Mouse (Mus musculus) megakaryocyte, embryonic 14.5 days (primary cell): ENCODE measurements around the gene Mccc1. TPM values are rescaled to one million over a fixed set of nuclear protein-coding genes. Genes with fewer than 3 reads are reported as not detected.
A peak's percentile ranks its signal among the peaks of the same experiment; 100 is the strongest.

Source experiments
- H3K27me3 ChIP-seq: replicated peaks from 2 replicates; pipeline ENCODE3; 2012; ENCODE audit warnings: inconsistent platforms
- H3K36me3 ChIP-seq: replicated peaks from 2 replicates; pipeline ENCODE3; 2012; ENCODE audit warnings: low read length, inconsistent platforms, mixed read lengths
- H3K4me1 ChIP-seq: 2 replicates; pipeline ENCODE4 v1.6.1; 2012; ENCODE audit warnings: inconsistent platforms
- H3K4me3 ChIP-seq: replicated peaks from 2 replicates; pipeline ENCODE3; 2012; ENCODE audit warnings: moderate library complexity, mild to moderate bottlenecking, inconsistent platforms
- H3K9me3 ChIP-seq: 2 replicates; pipeline ENCODE4 v1.6.1; 2012; ENCODE audit warnings: inconsistent platforms
- FLI1 ChIP-seq: IDR thresholded peaks from 2 replicates; pipeline ENCODE4 v1.6.1; 2012; ENCODE audit warnings: low read length, inconsistent platforms, mixed read lengths
- GATA1 ChIP-seq: IDR thresholded peaks from 3 replicates; pipeline ENCODE4 v1.6.1; 2012; ENCODE audit warnings: mixed read lengths, low read length, inconsistent platforms, borderline replicate concordance
- polyA plus RNA-seq: library from polyadenylated mRNA; stranded (reverse); fragments of >175 nt; gene quantifications from 2 replicates; pipeline ENCODE4 v1.2.3, GENCODE M21; 2012; ENCODE audit warnings: low replicate concordance; ENCODE audit not compliant: insufficient read depth

Mccc1 gene
- polyA plus RNA-seq, 1 experiment, result 0.82 TPM

GRCm38 (mm10) chr3:35948197-35948596, 52.3 kb downstream of the Mccc1 start:
- H3K4me1 ChIP-seq, result no peaks in the 10 kb centered on the region; the same call in 1 of the 2 replicates
- peaks cover 23% of the 10 kb centered on the region for H3K36me3 ChIP-seq
- peaks cover 4% of the 10 kb centered on the region; the same call in 1 of the 2 replicates for H3K9me3 ChIP-seq
- H3K27me3 ChIP-seq, result no peaks in the 10 kb centered on the region
- no peak overlapping the region for H3K4me3 ChIP-seq
- TF ChIP-seq FLI1, result no peak
- no peak for TF ChIP-seq GATA1

- TF ChIP-seq FLI1 (no peak), GATA1 (no peak)
- Histone ChIP-seq H3K4me1 (peaks cover 51% of the 10 kb centered on the region), H3K4me3 (no peak overlapping the region), H3K9me3 (no peaks in the 10 kb centered on the region), H3K27me3 (no peaks in the 10 kb centered on the region), H3K36me3 (peaks cover 58% of the 10 kb centered on the region)
Measured at GRCm38 (mm10) chr3:35940520-35941135, 59.9 kb downstream of the Mccc1 start.

GRCm38 (mm10) chr3:35940047-35940446, 60.4 kb downstream of the Mccc1 start:
- H3K36me3 ChIP-seq, result peaks cover 64% of the 10 kb centered on the region
- TF ChIP-seq FLI1, result no peak
- H3K27me3 ChIP-seq, result no peaks in the 10 kb centered on the region
- H3K9me3 ChIP-seq, result no peaks in the 10 kb centered on the region
- H3K4me3 ChIP-seq, result peak overlapping the region; percentile 15
- peaks cover 57% of the 10 kb centered on the region for H3K4me1 ChIP-seq

DNA sequence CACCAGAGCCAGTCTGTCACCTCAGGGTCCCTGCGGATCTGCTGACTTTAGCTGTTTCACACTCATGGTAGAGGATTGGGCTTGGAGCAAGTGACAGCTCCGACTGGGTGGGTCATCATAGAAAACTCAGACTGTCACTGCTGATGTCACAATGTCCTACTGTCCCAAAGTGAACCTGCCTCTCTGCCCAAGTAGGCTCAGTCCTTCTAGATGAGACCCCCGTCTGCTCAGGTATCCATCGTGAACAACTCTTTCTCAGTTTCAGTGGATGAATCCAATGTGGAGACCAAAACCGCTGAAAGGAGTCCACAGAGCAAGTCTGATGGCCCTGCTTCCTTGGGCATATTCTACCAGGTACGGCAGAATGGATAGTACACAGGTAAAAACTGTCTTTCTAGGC, 63.1 kb downstream of the Mccc1 start, which contains the start of gene Dcun1d1:
Gene Dcun1d1, minus strand, starts transcription at position 101 of the 400 bp plus-strand sequence.
- peaks cover 62% of the 10 kb centered on the region for H3K36me3 ChIP-seq
- H3K27me3 ChIP-seq, result no peaks in the 10 kb centered on the region
- no peak within 1 kb of the TSS for H3K4me3 ChIP-seq
- TF ChIP-seq FLI1, result no peak
- TF ChIP-seq GATA1, result no peak
- H3K4me1 ChIP-seq, result peaks cover 73% of the 10 kb centered on the region
- H3K9me3 ChIP-seq, result no peaks in the 10 kb centered on the region

GRCm38 (mm10) chr3:35933405-35933777, 67.1 kb downstream of the Mccc1 start:
- peak overlapping the region; percentile 98 for H3K4me3 ChIP-seq
- H3K27me3 ChIP-seq, result no peaks in the 10 kb centered on the region
- TF ChIP-seq FLI1 (no peak), GATA1 (no peak)
- H3K9me3 ChIP-seq, result no peaks in the 10 kb centered on the region
- peaks cover 39% of the 10 kb centered on the region for H3K36me3 ChIP-seq
- peaks cover 62% of the 10 kb centered on the region for H3K4me1 ChIP-seq

- H3K27me3 ChIP-seq, result no peaks in the 10 kb centered on the region
- H3K36me3 ChIP-seq, result peaks cover 34% of the 10 kb centered on the region
Measured at GRCm38 (mm10) chr3:35932735-35933404, 67.6 kb downstream of the Mccc1 start.

DNA sequence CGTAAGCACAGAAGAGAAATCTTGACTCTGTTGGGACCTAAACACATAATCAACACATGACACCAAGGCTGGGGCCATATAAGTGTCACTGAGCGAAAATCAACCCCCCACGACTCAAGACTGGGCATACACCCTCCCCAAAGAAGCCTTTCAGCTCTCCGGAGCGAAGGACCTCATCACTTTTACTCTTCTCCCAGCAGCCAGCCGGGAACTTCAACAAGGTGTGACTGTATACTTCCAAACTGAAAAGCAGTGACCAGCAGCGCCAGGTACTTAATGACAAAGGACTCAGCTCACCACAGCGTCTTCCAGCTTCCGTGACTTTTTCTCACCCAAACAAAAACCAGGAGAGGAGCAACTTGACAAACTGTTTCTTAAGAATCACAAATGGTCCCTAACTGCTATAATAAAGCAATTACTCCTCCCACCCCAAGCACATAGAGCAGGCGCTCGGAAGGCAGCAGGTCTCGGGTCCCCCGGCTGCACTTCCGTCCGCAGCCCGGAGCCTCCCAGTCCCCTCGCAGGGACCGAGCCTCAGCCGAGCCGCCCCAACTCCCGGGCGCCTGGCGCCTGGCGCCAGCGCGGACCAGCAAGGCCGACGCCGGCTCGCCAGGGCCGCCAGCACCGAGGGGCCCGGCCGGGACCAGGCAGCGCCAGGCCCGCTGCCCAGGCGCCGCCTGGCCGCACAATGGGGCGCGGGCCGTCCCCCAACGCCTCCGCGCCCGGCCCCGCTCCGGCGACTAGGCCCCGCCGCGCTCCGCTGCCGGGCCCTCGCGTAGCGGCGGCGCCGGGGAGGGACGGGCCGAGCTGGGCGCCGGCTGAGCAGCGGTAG, 68.4 kb downstream of the Mccc1 start:
- H3K4me3 ChIP-seq, result peak overlapping the region; percentile 98
- H3K27me3 ChIP-seq, result no peaks in the 10 kb centered on the region
- no peak for TF ChIP-seq GATA1
- TF ChIP-seq FLI1, result no peak
- H3K4me1 ChIP-seq, result peaks cover 66% of the 10 kb centered on the region
- no peaks in the 10 kb centered on the region for H3K9me3 ChIP-seq
- peaks cover 28% of the 10 kb centered on the region for H3K36me3 ChIP-seq

More at GRCm38 (mm10) chr3:35932735-35933404, 67.6 kb downstream of the Mccc1 start:
- TF ChIP-seq GATA1, result no peak
- TF ChIP-seq FLI1, result no peak
- Histone ChIP-seq H3K9me3 (no peaks in the 10 kb centered on the region), H3K4me1 (peaks cover 64% of the 10 kb centered on the region), H3K4me3 (peak overlapping the region; percentile 98)

- TF ChIP-seq GATA1, result no peak
- no peak for TF ChIP-seq FLI1
- Histone ChIP-seq H3K36me3 (peaks cover 24% of the 10 kb centered on the region), H3K27me3 (no peaks in the 10 kb centered on the region), H3K4me1 (peaks cover 67% of the 10 kb centered on the region), H3K4me3 (peak overlapping the region; percentile 98), H3K9me3 (no peaks in the 10 kb centered on the region)
Measured at GRCm38 (mm10) chr3:35931359-35931758, 69.1 kb downstream of the Mccc1 start.

DNA sequence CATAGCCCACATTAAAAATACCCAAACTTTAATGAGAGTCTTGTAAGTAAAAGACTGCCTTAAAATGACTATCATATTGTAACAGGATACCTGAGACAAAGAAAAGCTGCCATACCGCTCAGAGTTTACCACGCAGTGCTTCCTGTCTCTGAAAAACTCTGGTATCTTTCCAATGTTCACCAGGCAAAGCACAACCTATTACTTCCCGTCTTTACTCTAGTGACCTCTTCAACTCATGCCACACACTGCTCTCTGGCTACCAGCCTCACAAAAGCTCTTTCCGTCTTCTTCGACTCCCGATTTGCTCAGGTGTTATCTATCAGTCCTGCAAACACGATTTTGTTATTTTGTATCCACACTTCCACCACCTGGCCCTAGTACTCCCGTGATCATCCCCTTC, 70.6 kb downstream of the Mccc1 start:
- H3K36me3 ChIP-seq, result peaks cover 13% of the 10 kb centered on the region
- H3K9me3 ChIP-seq, result no peaks in the 10 kb centered on the region
- H3K4me3 ChIP-seq, result peak overlapping the region; percentile 86
- H3K27me3 ChIP-seq, result no peaks in the 10 kb centered on the region
- peaks cover 70% of the 10 kb centered on the region for H3K4me1 ChIP-seq
- TF ChIP-seq FLI1 (no peak), GATA1 (no peak)

- H3K4me3 ChIP-seq, result peak overlapping the region; percentile 86
- TF ChIP-seq FLI1 (no peak), GATA1 (no peak)
- no peaks in the 10 kb centered on the region for H3K9me3 ChIP-seq
- peaks cover 70% of the 10 kb centered on the region for H3K4me1 ChIP-seq
- H3K27me3 ChIP-seq, result no peaks in the 10 kb centered on the region
- H3K36me3 ChIP-seq, result peaks cover 9% of the 10 kb centered on the region
Measured at GRCm38 (mm10) chr3:35929406-35929805, 71.1 kb downstream of the Mccc1 start.

- peaks cover 13% of the 10 kb centered on the region for H3K36me3 ChIP-seq
- TF ChIP-seq FLI1, result no peak
- TF ChIP-seq GATA1, result no peak
- no peaks in the 10 kb centered on the region for H3K9me3 ChIP-seq
- no peak overlapping the region for H3K4me3 ChIP-seq
- no peaks in the 10 kb centered on the region for H3K27me3 ChIP-seq
- peaks cover 89% of the 10 kb centered on the region for H3K4me1 ChIP-seq
Measured at GRCm38 (mm10) chr3:35925852-35926251, 74.6 kb downstream of the Mccc1 start.
